Mouse (Mus musculus): ENCODE measurements around the gene BC049762. TPM values are rescaled to one million over a fixed set of nuclear protein-coding genes. Genes with fewer than 3 reads are reported as not detected.

The BC049762 gene
- total and polyA plus RNA-seq, 3 experiments: 0.11 TPM; not detected in 2

DNA sequence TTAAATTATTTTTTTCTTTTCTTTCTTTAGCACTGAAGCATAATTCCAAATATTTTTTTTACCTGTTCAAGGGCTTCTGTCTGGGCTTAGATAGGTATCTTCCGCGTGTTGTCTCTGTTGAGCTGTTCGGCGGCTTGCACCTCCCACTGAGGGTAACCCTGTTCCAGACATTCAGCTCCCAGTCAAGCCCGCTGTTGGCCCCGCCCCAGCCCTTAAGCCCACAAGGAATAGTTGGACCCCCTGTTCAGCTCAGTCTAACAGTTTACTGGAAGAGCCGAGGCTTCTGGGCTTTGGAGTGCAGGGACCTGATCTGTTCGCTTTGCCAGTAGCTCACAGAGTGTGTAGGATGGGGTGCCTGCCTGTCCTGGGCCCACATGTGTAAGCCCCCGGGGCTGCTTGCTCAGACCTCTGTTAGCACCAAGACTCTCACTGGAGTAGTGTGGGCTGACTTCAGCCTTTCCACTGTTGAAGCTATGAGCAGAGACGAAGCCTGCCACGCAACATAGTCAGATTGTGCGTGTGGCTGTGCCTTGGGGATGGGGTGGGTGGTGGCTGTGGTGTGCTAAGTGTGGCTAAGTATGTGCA is 43.4 kb downstream of the BC049762 start:
- no peaks in the 10 kb centered on the region for H3K79me2 ChIP-seq (ENCODE audit: control insufficient read depth, insufficient read depth, low read length, poor library complexity)
- H3K4me1 ChIP-seq (ENCODE audit: control insufficient read depth in 1 of 2, insufficient read depth in 2 of 2, low read length in 2 of 2): no peaks in the 10 kb centered on the region
- no peaks in the 10 kb centered on the region for H3K27me3 ChIP-seq (ENCODE audit: control insufficient read depth in 1 of 2, insufficient read depth in 2 of 2, low read length in 2 of 2)
- DNase-seq (ENCODE audit: low read depth, low spot score): no peak
- H3K36me3 ChIP-seq (ENCODE audit: control insufficient read depth in 1 of 2, insufficient read depth in 2 of 2, low read length in 2 of 2): no peaks in the 10 kb centered on the region
- H3K4me3 ChIP-seq (ENCODE audit: control insufficient read depth in 1 of 2, insufficient read depth in 1 of 2, low read depth in 2 of 2, low read length in 2 of 2): no peak overlapping the region
- no peak overlapping the region for H3K9ac ChIP-seq (ENCODE audit: control insufficient read depth, low read depth, low read length, poor library complexity, severe bottlenecking)
- TF ChIP-seq SIN3A (IDR thresholded peaks at IDR 0.05; ENCODE audit: low read length): no peak
- TF ChIP-seq MYB (IDR thresholded peaks at IDR 0.05; ENCODE audit: low read depth, low read length): no peak
- TF ChIP-seq HCFC1 (IDR thresholded peaks at IDR 0.05; ENCODE audit: low read depth, low read length): no peak
- TF ChIP-seq GATA1 (IDR thresholded peaks at IDR 0.05; ENCODE audit: low read depth, low read length): no peak
- TF ChIP-seq NELFE (IDR thresholded peaks at IDR 0.05; ENCODE audit: low read depth, low read length): no peak
- no peak for TF ChIP-seq RCOR1 (IDR thresholded peaks at IDR 0.05; ENCODE audit: low read depth, low read length)
- no peak for TF ChIP-seq POLR2AphosphoS5 (IDR thresholded peaks at IDR 0.05; ENCODE audit: borderline replicate concordance, low read depth, low read length)
- no peak for TF ChIP-seq TAL1 (IDR thresholded peaks at IDR 0.05; ENCODE audit: low read length)
- no peak for TF ChIP-seq ELF1 (IDR thresholded peaks at IDR 0.05; ENCODE audit: low read depth, low read length)
- TF ChIP-seq ZC3H11A (IDR thresholded peaks at IDR 0.05; ENCODE audit: low read depth, low read length): no peak
- no peak for TF ChIP-seq UBTF (IDR thresholded peaks at IDR 0.05; ENCODE audit: borderline replicate concordance, insufficient read depth, low read depth, low read length)
- TF ChIP-seq TCF12 (IDR thresholded peaks at IDR 0.05; ENCODE audit: low read depth, low read length): no peak
- TF ChIP-seq ZMIZ1 (IDR thresholded peaks at IDR 0.05; ENCODE audit: low read depth, low read length): no peak
- TF ChIP-seq CHD1 (IDR thresholded peaks at IDR 0.05; ENCODE audit: low read depth, low read length): no peak
- no peak for TF ChIP-seq MYC (IDR thresholded peaks at IDR 0.05; ENCODE audit: low read depth, low read length)
- TF ChIP-seq JUND (IDR thresholded peaks at IDR 0.05; ENCODE audit: low read depth, low read length): no peak
- no peak for TF ChIP-seq NRF1 (IDR thresholded peaks at IDR 0.05; ENCODE audit: insufficient read depth, low read depth, low read length, poor library complexity, severe bottlenecking)
- no peak for TF ChIP-seq MXI1 (IDR thresholded peaks at IDR 0.05; ENCODE audit: low read depth, low read length)
- no peak for TF ChIP-seq ETS1 (IDR thresholded peaks at IDR 0.05; ENCODE audit: low read depth, low read length)
- H3K9me3 ChIP-seq (replicated peaks; ENCODE audit: insufficient read depth, low read length): no peaks in the 10 kb centered on the region
- H3K27ac ChIP-seq (ENCODE audit: control insufficient read depth, low read depth, low read length): no peak overlapping the region

DNA sequence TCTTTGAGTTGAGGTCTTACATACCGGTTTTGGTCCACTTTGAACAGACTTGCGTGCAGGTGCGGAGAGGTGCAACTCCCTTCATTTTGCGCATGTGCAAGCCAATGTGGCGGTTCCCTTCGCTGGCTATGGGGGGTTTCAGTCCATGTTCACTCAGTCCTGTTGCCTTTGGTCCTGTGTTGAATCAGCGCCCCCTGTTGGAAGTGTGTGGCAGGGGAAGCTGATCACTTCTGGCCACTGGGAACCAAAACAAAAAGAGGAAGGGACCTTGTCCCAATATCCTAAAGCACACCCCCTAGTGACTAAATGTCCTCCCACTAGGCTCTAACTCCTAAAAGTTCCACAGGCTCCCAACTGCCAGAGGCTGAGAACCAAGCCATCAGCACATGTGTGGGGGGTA is 48.8 kb downstream of the BC049762 start:
- Histone ChIP-seq H3K9ac (ENCODE audit: control insufficient read depth, low read depth, low read length, poor library complexity, severe bottlenecking) (no peak overlapping the region), H3K27me3 (ENCODE audit: control insufficient read depth in 1 of 2, insufficient read depth in 2 of 2, low read length in 2 of 2) (no peaks in the 10 kb centered on the region), H3K27ac (ENCODE audit: control insufficient read depth, low read depth, low read length) (no peak overlapping the region), H3K4me3 (ENCODE audit: control insufficient read depth in 1 of 2, insufficient read depth in 1 of 2, low read depth in 2 of 2, low read length in 2 of 2) (no peak overlapping the region), H3K9me3 (replicated peaks; ENCODE audit: insufficient read depth, low read length) (no peaks in the 10 kb centered on the region), H3K4me1 (ENCODE audit: control insufficient read depth in 1 of 2, insufficient read depth in 2 of 2, low read length in 2 of 2) (no peaks in the 10 kb centered on the region), H3K79me2 (ENCODE audit: control insufficient read depth, insufficient read depth, low read length, poor library complexity) (no peaks in the 10 kb centered on the region), H3K36me3 (ENCODE audit: control insufficient read depth in 1 of 2, insufficient read depth in 2 of 2, low read length in 2 of 2) (no peaks in the 10 kb centered on the region)
- no peak for TF ChIP-seq KAT2A (conservative IDR thresholded peaks at IDR 0.05; ENCODE audit: low read depth, low read length)
- peak in 1 of 3 experiments; percentile 1; a peak in 1 of 6 replicates for TF ChIP-seq CTCF (IDR thresholded peaks at IDR 0.05 in 2 of 3, conservative IDR thresholded peaks at IDR 0.05 in 1 of 3; ENCODE audit: control insufficient read depth in 1 of 3, insufficient read depth in 1 of 3, low read depth in 2 of 3, low read length in 3 of 3, poor library complexity in 1 of 3, severe bottlenecking in 1 of 3)
- no peak for DNase-seq (ENCODE audit: low read depth, low spot score)
